Mouse (Mus musculus): ENCODE results near the gene Nadsyn1. TPM values are rescaled to one million over a fixed set of nuclear protein-coding genes. Genes with fewer than 3 reads are reported as not detected.

The Nadsyn1 gene
- total and polyA plus RNA-seq, 3 experiments, result 7.4 to 10.0 TPM; not detected in 1

GRCm38 (mm10) chr7:143798783-143799182 is 23.9 kb downstream of the Nadsyn1 start:
- no peak overlapping the region for H3K9ac ChIP-seq (ENCODE audit: control insufficient read depth, low read depth, low read length, poor library complexity, severe bottlenecking)
- no peak for DNase-seq (ENCODE audit: low read depth, low spot score)
- no peaks in the 10 kb centered on the region for H3K27me3 ChIP-seq (ENCODE audit: control insufficient read depth in 1 of 2, insufficient read depth in 2 of 2, low read length in 2 of 2)
- H3K79me2 ChIP-seq (ENCODE audit: control insufficient read depth, insufficient read depth, low read length, poor library complexity), result no peaks in the 10 kb centered on the region
- H3K4me1 ChIP-seq (ENCODE audit: control insufficient read depth in 1 of 2, insufficient read depth in 2 of 2, low read length in 2 of 2), result no peaks in the 10 kb centered on the region
- TF ChIP-seq USF2 (IDR thresholded peaks at IDR 0.05; ENCODE audit: borderline replicate concordance in 1 of 2, insufficient read depth in 1 of 2, low read depth in 1 of 2, low read length in 2 of 2), result no peak
- no peak for TF ChIP-seq TCF12 (IDR thresholded peaks at IDR 0.05; ENCODE audit: low read depth, low read length)
- no peak for TF ChIP-seq POLR2AphosphoS2 (IDR thresholded peaks at IDR 0.05; ENCODE audit: low read length)
- no peak for TF ChIP-seq E2F4 (IDR thresholded peaks at IDR 0.05; ENCODE audit: borderline replicate concordance, low read depth, low read length)
- TF ChIP-seq ZNF384 (IDR thresholded peaks at IDR 0.05; ENCODE audit: low read depth, low read length), result no peak
- no peak for TF ChIP-seq POLR2AphosphoS5 (IDR thresholded peaks at IDR 0.05; ENCODE audit: borderline replicate concordance, low read depth, low read length)
- no peak overlapping the region for H3K27ac ChIP-seq (ENCODE audit: control insufficient read depth, low read depth, low read length)
- H3K36me3 ChIP-seq (ENCODE audit: control insufficient read depth in 1 of 2, insufficient read depth in 2 of 2, low read length in 2 of 2), result no peaks in the 10 kb centered on the region; a peak in 2 of 4 replicates
- no peak overlapping the region for H3K4me3 ChIP-seq (ENCODE audit: control insufficient read depth in 1 of 2, insufficient read depth in 1 of 2, low read depth in 2 of 2, low read length in 2 of 2)
- no peaks in the 10 kb centered on the region for H3K9me3 ChIP-seq (replicated peaks; ENCODE audit: insufficient read depth, low read length)

- H3K27me3 ChIP-seq (ENCODE audit: control insufficient read depth in 1 of 2, insufficient read depth in 2 of 2, low read length in 2 of 2), result no peaks in the 10 kb centered on the region
- TF ChIP-seq POLR2AphosphoS2 (IDR thresholded peaks at IDR 0.05; ENCODE audit: low read length) (no peak), ELF1 (IDR thresholded peaks at IDR 0.05; ENCODE audit: low read depth, low read length) (0 out of 2 replicates have a peak, but pooled peaks have one; percentile 8), USF1 (IDR thresholded peaks at IDR 0.05; ENCODE audit: low read depth, low read length) (no peak), MEF2A (IDR thresholded peaks at IDR 0.05; ENCODE audit: extremely low read depth, insufficient replicate concordance, low read depth, low read length, poor library complexity, severe bottlenecking) (no peak), ZNF384 (IDR thresholded peaks at IDR 0.05; ENCODE audit: low read depth, low read length) (no peak), GABPA (IDR thresholded peaks at IDR 0.05; ENCODE audit: low read depth, low read length) (no peak), MAX (IDR thresholded peaks at IDR 0.05; ENCODE audit: low read length) (no peak), ETS1 (IDR thresholded peaks at IDR 0.05; ENCODE audit: low read depth, low read length) (no peak), ZMIZ1 (IDR thresholded peaks at IDR 0.05; ENCODE audit: low read depth, low read length) (no peak), HCFC1 (IDR thresholded peaks at IDR 0.05; ENCODE audit: low read depth, low read length) (no peak), TBP (IDR thresholded peaks at IDR 0.05; ENCODE audit: low read depth, low read length) (no peak), RAD21 (IDR thresholded peaks at IDR 0.05; ENCODE audit: low read depth, low read length) (peak; percentile 73), SMC3 (IDR thresholded peaks at IDR 0.05; ENCODE audit: low read depth, low read length) (peak; percentile 67), CTCF (IDR thresholded peaks at IDR 0.05 in 2 of 3, conservative IDR thresholded peaks at IDR 0.05 in 1 of 3; ENCODE audit: control insufficient read depth in 1 of 3, insufficient read depth in 1 of 3, low read depth in 2 of 3, low read length in 3 of 3, poor library complexity in 1 of 3, severe bottlenecking in 1 of 3) (peak; percentile 68 to 78 (median 78)), ZC3H11A (IDR thresholded peaks at IDR 0.05; ENCODE audit: low read depth, low read length) (peak; percentile 40)
- no peaks in the 10 kb centered on the region for H3K9me3 ChIP-seq (replicated peaks; ENCODE audit: insufficient read depth, low read length)
- no peaks in the 10 kb centered on the region; a peak in 2 of 4 replicates for H3K36me3 ChIP-seq (ENCODE audit: control insufficient read depth in 1 of 2, insufficient read depth in 2 of 2, low read length in 2 of 2)
- no peaks in the 10 kb centered on the region for H3K79me2 ChIP-seq (ENCODE audit: control insufficient read depth, insufficient read depth, low read length, poor library complexity)
- peak; percentile 73 for DNase-seq (ENCODE audit: low read depth, low spot score)
- H3K4me1 ChIP-seq (ENCODE audit: control insufficient read depth in 1 of 2, insufficient read depth in 2 of 2, low read length in 2 of 2), result no peaks in the 10 kb centered on the region
- H3K4me3 ChIP-seq (ENCODE audit: control insufficient read depth in 1 of 2, insufficient read depth in 1 of 2, low read depth in 2 of 2, low read length in 2 of 2), result no peak overlapping the region
- no peak overlapping the region for H3K27ac ChIP-seq (ENCODE audit: control insufficient read depth, low read depth, low read length)
- H3K9ac ChIP-seq (ENCODE audit: control insufficient read depth, low read depth, low read length, poor library complexity, severe bottlenecking), result no peak overlapping the region
Observed at GRCm38 (mm10) chr7:143793121-143793520, 29.5 kb downstream of the Nadsyn1 start.

Data from MEL (cell line).